Mouse (Mus musculus) E14TG2a.4 (cell line): Measurements from ENCODE around the gene Rapgef4.

Source experiments
- CTCF ChIP-seq: conservative IDR thresholded peaks from 2 replicates; pipeline ENCODE4 v1.5.1; 2014; ENCODE audit warnings: low read length
- NANOG ChIP-seq: IDR thresholded peaks from 2 replicates; pipeline ENCODE4 v1.6.1; 2014; ENCODE audit warnings: borderline replicate concordance, low read length, mixed read lengths
- POU5F1 ChIP-seq: IDR thresholded peaks from 2 replicates; pipeline ENCODE4 v1.6.1; 2014; ENCODE audit warnings: low read length, borderline replicate concordance

GRCm38 (mm10) chr2:72015366-72015765, 34.3 kb downstream of the Rapgef4 start:
- TF ChIP-seq CTCF (no peak), NANOG (no peak), POU5F1 (no peak)
